Mouse (Mus musculus) brain, adult 10 weeks (tissue): Measurements from ENCODE around the gene Tarm1. TPM values are rescaled to one million over a fixed set of nuclear protein-coding genes. Genes with fewer than 3 reads are reported as not detected.

ENCODE experiments used
- polyA plus RNA-seq: library from polyadenylated mRNA; stranded (reverse); fragments of 350-450 nt; fragmentation: Illumina TruSeq; extraction: RNeasy Lipid Tissue Mini Kit (QIAGEN cat#74804); gene quantifications from one replicate; pipeline ENCODE4 v1.2.3, GENCODE M21; 2015; ENCODE audit warnings: low read depth, low replicate concordance

Tarm1 gene
- polyA plus RNA-seq = not detected

DNA sequence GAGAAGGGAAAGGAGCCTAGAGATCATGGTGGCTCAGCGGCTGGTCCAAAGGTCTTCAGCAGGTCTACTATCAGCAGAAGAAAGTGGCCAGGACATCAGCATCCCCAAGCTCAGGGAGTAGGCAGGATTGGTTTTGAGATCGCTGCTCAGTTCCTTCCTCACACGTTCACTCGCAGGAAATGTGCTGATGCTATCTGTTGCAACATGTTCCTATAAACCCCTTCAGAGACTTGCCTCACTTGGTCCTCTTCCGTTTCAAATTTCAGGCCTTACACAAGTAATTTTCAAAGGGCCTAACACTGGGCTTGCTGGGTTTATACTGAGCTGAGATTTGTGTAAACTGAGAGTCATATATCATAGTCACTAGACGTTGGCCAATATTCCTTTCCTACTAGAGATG lies at the start of gene Tarm1:
Tarm1 (minus strand) TSS at position 186 of the 400 bp plus-strand sequence.

Other genes starting within 250 kb of the Tarm1 start
- 46.9 TPM for gene Myadm, start 213.5 kb downstream of the Tarm1 start, polyA plus RNA-seq
- gene Prkcg, start 213.4 kb downstream of the Tarm1 start, polyA plus RNA-seq = 162 TPM
- gene Cacng7, start 169.7 kb downstream of the Tarm1 start, polyA plus RNA-seq = 160 TPM
- gene Cacng8, start 111.9 kb downstream of the Tarm1 start, polyA plus RNA-seq = 46.1 TPM
- gene Cacng6, start 78.4 kb downstream of the Tarm1 start, polyA plus RNA-seq = 1.2 TPM
- gene Oscar, start 113.5 kb upstream of the Tarm1 start, polyA plus RNA-seq = 1.7 TPM
- 620 TPM for gene Ndufa3, start 114.7 kb upstream of the Tarm1 start, polyA plus RNA-seq
- gene Tfpt, start 127.3 kb upstream of the Tarm1 start, polyA plus RNA-seq = 40.2 TPM
- 72.0 TPM for gene Prpf31, start 127.4 kb upstream of the Tarm1 start, polyA plus RNA-seq
- 33.7 TPM for gene Cnot3, start 142.6 kb upstream of the Tarm1 start, polyA plus RNA-seq
- 7.5 TPM for gene Leng1, start 163.2 kb upstream of the Tarm1 start, polyA plus RNA-seq
- gene Tmc4, start 174.9 kb upstream of the Tarm1 start, polyA plus RNA-seq = 8.5 TPM
- gene Tsen34, start 190.2 kb upstream of the Tarm1 start, polyA plus RNA-seq = 86.0 TPM
- gene Mboat7, start 190.9 kb upstream of the Tarm1 start, polyA plus RNA-seq = 144 TPM
- 900 TPM for gene Rps9, start 201.4 kb upstream of the Tarm1 start, polyA plus RNA-seq
- gene Pirb, start 217.8 kb upstream of the Tarm1 start, polyA plus RNA-seq = 0.28 TPM